In the genomic region with DNA sequence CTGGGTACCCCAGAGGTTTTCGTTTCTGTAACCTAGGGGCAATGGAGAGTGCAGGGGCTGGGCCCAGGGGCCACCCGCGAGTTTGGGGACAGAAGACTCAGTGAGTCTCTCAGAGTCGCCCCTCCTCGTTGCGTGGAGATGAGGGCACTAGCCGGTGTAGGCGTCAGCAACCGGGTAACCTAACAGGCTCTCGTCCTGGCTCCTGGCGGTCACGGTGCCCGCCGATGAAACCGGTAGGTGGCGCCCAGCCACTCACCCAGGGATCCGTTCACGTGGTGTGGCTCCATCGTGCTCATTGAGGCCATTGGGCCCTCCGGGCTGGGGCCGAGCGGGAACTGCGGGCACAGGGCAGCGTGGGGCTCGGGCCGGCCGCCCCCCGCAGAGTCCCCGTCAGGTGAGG, we compare ENCODE assay signal across 8 mouse cellular contexts. TPM values are rescaled to one million over a fixed set of nuclear protein-coding genes. Genes with fewer than 3 reads are reported as not detected.
DNase-seq lines count a peak whose midpoint lies in the region; ATAC-seq and TF ChIP-seq lines count a peak whose summit lies in the region.

No protein-coding gene starts in this region.

- peak; percentile 35 for ATAC-seq in intestine, embryonic 15.5 days

- peak overlapping the region; percentile 56 for H3K4me3 ChIP-seq in gastrocnemius, adult 2 months
- H3K4me3 ChIP-seq in intestine, embryonic 15.5 days (replicated peaks), result peak overlapping the region; percentile 44
- peak overlapping the region; percentile 61 for H3K4me3 ChIP-seq in midbrain, embryonic 10.5 days
- no peak overlapping the region; the same call in 1 of the 2 replicates for H3K4me3 ChIP-seq in small intestine, adult 2 months (ENCODE audit: low read depth, low read length)

- H3K4me2 ChIP-seq in intestine, embryonic 15.5 days (replicated peaks), result peak overlapping the region; percentile 83

- peaks cover 69% of the 10 kb centered on the region for H3K4me1 ChIP-seq in intestine, embryonic 15.5 days (replicated peaks)
- peaks cover 89% of the 10 kb centered on the region for H3K4me1 ChIP-seq in midbrain, embryonic 10.5 days
- H3K4me1 ChIP-seq in small intestine, adult 2 months (ENCODE audit: control insufficient read depth, insufficient read depth, insufficient read length, low read length), result peaks cover 13% of the 10 kb centered on the region

- intact Hi-C loops in gastrocnemius, adult 2 months (cut with DNase I), result no loop called here
- intact Hi-C loops in left cerebral cortex, postnatal 36 days (cut with DNase I), result no loop called here

- H3K27ac ChIP-seq in gastrocnemius, adult 2 months, result no peak overlapping the region
- 0 out of 2 replicates have a peak overlapping the region, but pooled peaks have one; percentile 27 for H3K27ac ChIP-seq in intestine, embryonic 15.5 days
- peak overlapping the region; percentile 88 for H3K27ac ChIP-seq in midbrain, embryonic 10.5 days (replicated peaks)
- H3K27ac ChIP-seq in small intestine, adult 2 months (ENCODE audit: insufficient read depth, low read depth, low read length), result no peak overlapping the region

- H3K27me3 ChIP-seq in intestine, embryonic 15.5 days (replicated peaks), result no peaks in the 10 kb centered on the region
- H3K27me3 ChIP-seq in midbrain, embryonic 10.5 days (ENCODE audit: low read depth, poor library complexity, severe bottlenecking), result peaks cover 51% of the 10 kb centered on the region
- H3K27me3 ChIP-seq in small intestine, adult 2 months (ENCODE audit: control insufficient read depth, insufficient read depth, low read length), result no peaks in the 10 kb centered on the region

- TF ChIP-seq CTCF in gastrocnemius, adult 2 months (IDR thresholded peaks at IDR 0.05), result peak; percentile 76
- TF ChIP-seq CTCF in small intestine, adult 2 months (IDR thresholded peaks at IDR 0.05; ENCODE audit: extremely low read depth, insufficient read length, insufficient replicate concordance, low read depth, low read length), result peak; percentile 50; the same call in 1 of the 2 replicates

- peak; percentile 90 for DNase-seq in ZHBTc4 (ENCODE audit: low read depth, low spot score)
- DNase-seq in cerebellum, postnatal 25 days, result peak; percentile 93 to 94
- peak; percentile 88 for DNase-seq in gastrocnemius, adult 2 months
- peak; percentile 82 to 85 for DNase-seq in left cerebral cortex, postnatal 36 days (ENCODE audit: low spot score in 2 of 2)
- peak; percentile 89 for DNase-seq in midbrain, embryonic 10.5 days (ENCODE audit: low spot score)
- no peak for DNase-seq in T-cell, adult 2 months (ENCODE audit: low spot score)

- 8% methylated on average over 29 of the region's 29 CpGs for WGBS in intestine, embryonic 15.5 days
- 3% methylated on average over 29 of the region's 29 CpGs for WGBS in midbrain, embryonic 10.5 days
- WGBS in small intestine, adult 2 months, result 45% methylated on average over 29 of the region's 29 CpGs

- TF ChIP-seq POLR2A in small intestine, adult 2 months (IDR thresholded peaks at IDR 0.05; ENCODE audit: low read depth, low read length), result no peak

- peak overlapping the region; percentile 59 for H3K9ac ChIP-seq in intestine, embryonic 15.5 days

- H3K9me3 ChIP-seq in intestine, embryonic 15.5 days, result no peaks in the 10 kb centered on the region
- H3K9me3 ChIP-seq in midbrain, embryonic 10.5 days (replicated peaks), result peaks cover 7% of the 10 kb centered on the region

- peaks cover 22% of the 10 kb centered on the region for H3K36me3 ChIP-seq in intestine, embryonic 15.5 days
- peaks cover 43% of the 10 kb centered on the region for H3K36me3 ChIP-seq in midbrain, embryonic 10.5 days
- peaks cover 16% of the 10 kb centered on the region; the same call in 1 of the 2 replicates for H3K36me3 ChIP-seq in small intestine, adult 2 months (ENCODE audit: control insufficient read depth, insufficient read depth, low read length)

RNA-seq across cellular contexts. Expression of a gene that starts 4.1 kb away (rescaled TPM):
- total RNA-seq in gastrocnemius, adult 2 months (2021), result 1 to 10 TPM; 3.2 to 4.3 TPM
- 123 and 130 TPM in 2 replicates for polyA plus RNA-seq in intestine, embryonic 15.5 days (2015; fragmentation: Nextera tagmentation; extraction: Ambion mirVana)
- 10 to 100 TPM; 47.5 to 53.0 TPM for total RNA-seq in left cerebral cortex, postnatal 36 days (2021)
- polyA plus RNA-seq in midbrain, embryonic 10.5 days (2016; fragmentation: Nextera tagmentation; extraction: Ambion mirVana), result 126 and 137 TPM in 2 replicates
- polyA plus RNA-seq in small intestine, adult 2 months (2012; rRNA removed), result 61.8 and 92.4 TPM in 2 replicates

RNA-seq across cellular contexts. Expression of a gene that starts 10.4 kb away (rescaled TPM):
- 10 to 100 TPM in 1 of 2 experiments, 1 to 10 TPM in 1; 9.2 to 14.4 TPM for total RNA-seq in gastrocnemius, adult 2 months (2021)
- 86.9 and 91.7 TPM in 2 replicates for polyA plus RNA-seq in intestine, embryonic 15.5 days (2015; fragmentation: Nextera tagmentation; extraction: Ambion mirVana)
- total RNA-seq in left cerebral cortex, postnatal 36 days (2021), result 100 to 1,000 TPM; 257 to 265 TPM
- polyA plus RNA-seq in midbrain, embryonic 10.5 days (2016; fragmentation: Nextera tagmentation; extraction: Ambion mirVana), result 73.3 and 78.8 TPM in 2 replicates
- 81.7 and 138 TPM in 2 replicates for polyA plus RNA-seq in small intestine, adult 2 months (2012; rRNA removed)

RNA-seq across cellular contexts. Expression of a gene that starts 17.7 kb away (rescaled TPM):
- total RNA-seq in gastrocnemius, adult 2 months (2021), result under 1 TPM; 0.42 to 0.48 TPM
- 2.4 and 2.5 TPM in 2 replicates for polyA plus RNA-seq in intestine, embryonic 15.5 days (2015; fragmentation: Nextera tagmentation; extraction: Ambion mirVana)
- 1 to 10 TPM in 1 of 2 experiments, under 1 TPM in 1; 0.44 to 1.2 TPM for total RNA-seq in left cerebral cortex, postnatal 36 days (2021)
- polyA plus RNA-seq in midbrain, embryonic 10.5 days (2016; fragmentation: Nextera tagmentation; extraction: Ambion mirVana), result 1.1 and 1.2 TPM in 2 replicates
- polyA plus RNA-seq in small intestine, adult 2 months (2012; rRNA removed), result 6.7 and 7.1 TPM in 2 replicates

RNA-seq across cellular contexts. Expression of a gene that starts 34.0 kb away (rescaled TPM):
- under 1 TPM in 1 of 2 experiments, not detected in 1; 0.28 TPM for total RNA-seq in gastrocnemius, adult 2 months (2021)
- polyA plus RNA-seq in intestine, embryonic 15.5 days (2015; fragmentation: Nextera tagmentation; extraction: Ambion mirVana), result 2.3 and 2.9 TPM in 2 replicates
- total RNA-seq in left cerebral cortex, postnatal 36 days (2021), result not detected
- not detected in 2 replicates for polyA plus RNA-seq in midbrain, embryonic 10.5 days (2016; fragmentation: Nextera tagmentation; extraction: Ambion mirVana)
- polyA plus RNA-seq in small intestine, adult 2 months (2012; rRNA removed), result 4.1 and 6.7 TPM in 2 replicates

RNA-seq across cellular contexts. Expression of a gene that starts 59.0 kb away (rescaled TPM):
- 10 to 100 TPM; 11.9 to 14.6 TPM for total RNA-seq in gastrocnemius, adult 2 months (2021)
- polyA plus RNA-seq in intestine, embryonic 15.5 days (2015; fragmentation: Nextera tagmentation; extraction: Ambion mirVana), result 15.9 TPM in 2 replicates
- 10 to 100 TPM; 19.1 to 20.7 TPM for total RNA-seq in left cerebral cortex, postnatal 36 days (2021)
- polyA plus RNA-seq in midbrain, embryonic 10.5 days (2016; fragmentation: Nextera tagmentation; extraction: Ambion mirVana), result 18.0 and 22.7 TPM in 2 replicates
- polyA plus RNA-seq in small intestine, adult 2 months (2012; rRNA removed), result 20.5 and 45.6 TPM in 2 replicates

Comparison
In these comparisons a context has a peak if more than half of its experiments do, and no peak if none do; other contexts are left out.
1. H3K27ac ChIP-seq: peak in intestine, embryonic 15.5 days (single experiment) and midbrain, embryonic 10.5 days (single experiment); none in gastrocnemius, adult 2 months (single experiment) and small intestine, adult 2 months (single experiment).